ENCODE assay signal across 24 mouse cellular contexts in genomic region chr2:66656430-66656829, GRCm38 (mm10). TPM values are rescaled to one million over a fixed set of nuclear protein-coding genes. Genes with fewer than 3 reads are reported as not detected.
"Had no signal": no experiment of that assay in that cellular context is flagged by ENCODE, and none has a peak within 500 bp of the region (broad histone marks: within the 10 kb centered on the region; RNA-seq: fewer than 3 reads in every experiment).

No protein-coding gene starts in this region.

- H3K27ac ChIP-seq: gastrocnemius, adult 2 months; heart, embryonic 10.5 days; hindbrain, embryonic 10.5 days; hindbrain, embryonic 13.5 days; hindbrain, embryonic 15.5 days; intestine, embryonic 15.5 days; layer of hippocampus, adult 2 months; left cerebral cortex, adult 2 months had no signal

- H3K9me3 ChIP-seq: heart, embryonic 10.5 days; heart, embryonic 12.5 days; hindbrain, embryonic 10.5 days; hindbrain, embryonic 13.5 days; hindbrain, embryonic 15.5 days; intestine, embryonic 15.5 days had no signal

- H3K9ac ChIP-seq: heart, embryonic 12.5 days; hindbrain, embryonic 13.5 days; hindbrain, embryonic 15.5 days; intestine, embryonic 15.5 days had no signal

- ATAC-seq: inflammation-experienced regulatory T-cells, adult 6 months; intestine, embryonic 15.5 days; intestine, postnatal 0 days had no signal

- H3K36me3 ChIP-seq: heart, embryonic 10.5 days; heart, embryonic 12.5 days; hindbrain, embryonic 10.5 days; hindbrain, embryonic 13.5 days; hindbrain, embryonic 15.5 days; intestine, embryonic 15.5 days had no signal

- H3K4me2 ChIP-seq: heart, embryonic 12.5 days; hindbrain, embryonic 13.5 days; hindbrain, embryonic 15.5 days; intestine, embryonic 15.5 days had no signal

- H3K4me3 ChIP-seq: gastrocnemius, adult 2 months; heart, embryonic 10.5 days; heart, embryonic 12.5 days; hindbrain, embryonic 10.5 days; hindbrain, embryonic 13.5 days; hindbrain, embryonic 15.5 days; intestine, embryonic 15.5 days; layer of hippocampus, adult 2 months; left cerebral cortex, adult 2 months had no signal

- DNase-seq: gastrocnemius, adult 2 months; gastrocnemius, postnatal 10 days; gastrocnemius, postnatal 25 days; heart, adult 18-20 months; heart, postnatal 10 days; heart, postnatal 4 days; kidney, adult 18-20 months; kidney, adult 8-10 months; kidney, postnatal 10 days; kidney, postnatal 25 days; kidney, postnatal 4 days had no signal

- H3K4me1 ChIP-seq: heart, embryonic 10.5 days; heart, embryonic 12.5 days; hindbrain, embryonic 10.5 days; hindbrain, embryonic 13.5 days; hindbrain, embryonic 15.5 days; intestine, embryonic 15.5 days had no signal

- H3K27me3 ChIP-seq: heart, embryonic 12.5 days; hindbrain, embryonic 13.5 days; hindbrain, embryonic 15.5 days; intestine, embryonic 15.5 days had no signal

RNA-seq across cellular contexts. Expression of gene Scn9a, which starts 21.7 kb away (rescaled TPM):
- total RNA-seq: gastrocnemius, postnatal 25 days; granulocyte monocyte progenitor cell, adult 5-6 weeks; heart, adult 18-20 months; heart, postnatal 10 days; heart, postnatal 25 days; liver, adult 2 months had no signal
- polyA plus RNA-seq: inflammation-experienced regulatory T-cells, adult 6 months; liver, adult 2 months had no signal
